Mouse (Mus musculus) forebrain, embryonic 13.5 days (tissue): ENCODE results near the gene Tmed4. TPM values are rescaled to one million over a fixed set of nuclear protein-coding genes. Genes with fewer than 3 reads are reported as not detected.
A peak's percentile ranks its signal among the peaks of the same experiment; 100 is the strongest.

ENCODE experiments used
- ATAC-seq: fragments of 200-750 bp; cut with Nextera tagmentation; 2 replicates; pipeline ENCODE4 v1.8.0; 2017
- H3K27ac ChIP-seq: fragments of 300-500 bp; sonication (generic); 2 replicates; pipeline ENCODE4 v1.5.1; 2015; ENCODE audit warnings: inconsistent platforms, mild to moderate bottlenecking, moderate library complexity
- H3K27me3 ChIP-seq: fragments of 300-500 bp; sonication (generic); 2 replicates; pipeline ENCODE4 v1.6.1; 2015; ENCODE audit warnings: mild to moderate bottlenecking, inconsistent platforms
- H3K36me3 ChIP-seq: fragments of 300-500 bp; sonication (generic); 2 replicates; pipeline ENCODE4 v1.6.1; 2015; ENCODE audit warnings: mild to moderate bottlenecking, inconsistent platforms; ENCODE audit not compliant: poor library complexity, severe bottlenecking
- H3K4me1 ChIP-seq: fragments of 300-500 bp; sonication (generic); 2 replicates; pipeline ENCODE4 v1.6.1; 2015; ENCODE audit warnings: inconsistent platforms
- H3K4me2 ChIP-seq: fragments of 300-500 bp; sonication (generic); 2 replicates; pipeline ENCODE4 v1.6.1; 2015; ENCODE audit warnings: inconsistent platforms, mild to moderate bottlenecking, moderate library complexity
- H3K4me3 ChIP-seq: fragments of 300-500 bp; sonication (generic); 2 replicates; pipeline ENCODE4 v1.5.1; 2015; ENCODE audit warnings: mild to moderate bottlenecking, inconsistent platforms
- H3K9ac ChIP-seq: fragments of 300-500 bp; sonication (generic); 2 replicates; pipeline ENCODE4 v1.6.1; 2015; ENCODE audit warnings: mild to moderate bottlenecking, inconsistent platforms
- H3K9me3 ChIP-seq: fragments of 300-500 bp; sonication (generic); replicated peaks from 2 replicates; pipeline ENCODE4 v1.6.1; 2016; ENCODE audit warnings: inconsistent platforms
- WGBS: fragments of 180-500 bp; shearing (Covaris S2); methylation state at CpG from one replicate; pipeline ENCODE4 v1.1.7; 2015; 5-methylcytosine and 5-hydroxymethylcytosine counted together
- polyA plus RNA-seq: library from polyadenylated mRNA; unstranded; fragments of >200 nt; fragmentation: Nextera tagmentation; extraction: Ambion mirVana; gene quantifications from 2 replicates; pipeline ENCODE4 v1.2.1, GENCODE M21; 2015

The Tmed4 gene
- polyA plus RNA-seq: 154 and 155 TPM in 2 replicates

GRCm38 (mm10) chr11:6274387-6275093 is at the start of gene Tmed4:
Gene Tmed4 (minus strand): TSS chr11:6274870.
- under 1% methylated on average over 39 of the region's 39 CpGs for WGBS
- Histone ChIP-seq H3K27ac (peak within 1 kb of the TSS; percentile 87), H3K27me3 (no peaks in the 10 kb centered on the region), H3K9me3 (no peaks in the 10 kb centered on the region; the same call in 1 of the 2 replicates), H3K4me1 (peaks cover 30% of the 10 kb centered on the region), H3K4me3 (peak within 1 kb of the TSS; percentile 97), H3K9ac (peak within 1 kb of the TSS; percentile 98), H3K4me2 (peak within 1 kb of the TSS; percentile 89), H3K36me3 (peaks cover 34% of the 10 kb centered on the region)
- peak; percentile 98 for ATAC-seq

GRCm38 (mm10) chr11:6323348-6323747 is 48.7 kb upstream of the Tmed4 start:
- H3K9ac ChIP-seq: no peak overlapping the region
- no peaks in the 10 kb centered on the region for H3K9me3 ChIP-seq
- H3K27me3 ChIP-seq: no peaks in the 10 kb centered on the region
- no peak overlapping the region for H3K4me3 ChIP-seq
- H3K27ac ChIP-seq: no peak overlapping the region
- H3K4me2 ChIP-seq: no peak overlapping the region
- ATAC-seq: no peak
- WGBS: 91% methylated on average over 5 of the region's 5 CpGs
- H3K36me3 ChIP-seq: peaks cover 17% of the 10 kb centered on the region
- H3K4me1 ChIP-seq: no peaks in the 10 kb centered on the region

- Histone ChIP-seq H3K4me3 (no peak overlapping the region), H3K36me3 (peaks cover 28% of the 10 kb centered on the region), H3K27ac (no peak overlapping the region), H3K27me3 (no peaks in the 10 kb centered on the region), H3K4me2 (no peak overlapping the region), H3K4me1 (no peaks in the 10 kb centered on the region), H3K9ac (no peak overlapping the region), H3K9me3 (no peaks in the 10 kb centered on the region)
- ATAC-seq: no peak
- WGBS: 94% methylated on average over 2 of the region's 2 CpGs
Measured at GRCm38 (mm10) chr11:6322086-6322485, 47.4 kb upstream of the Tmed4 start.

GRCm38 (mm10) chr11:6319374-6319773 is 44.7 kb upstream of the Tmed4 start:
- no peak overlapping the region for H3K4me2 ChIP-seq
- H3K4me3 ChIP-seq: no peak overlapping the region
- H3K9me3 ChIP-seq: no peaks in the 10 kb centered on the region
- WGBS: 90% methylated on average over 2 of the region's 2 CpGs
- H3K27me3 ChIP-seq: no peaks in the 10 kb centered on the region
- ATAC-seq: no peak
- H3K36me3 ChIP-seq: peaks cover 47% of the 10 kb centered on the region
- no peak overlapping the region for H3K27ac ChIP-seq
- H3K9ac ChIP-seq: no peak overlapping the region
- no peaks in the 10 kb centered on the region for H3K4me1 ChIP-seq

GRCm38 (mm10) chr11:6318559-6318958 is 43.9 kb upstream of the Tmed4 start:
- Histone ChIP-seq H3K27ac (no peak overlapping the region), H3K4me1 (no peaks in the 10 kb centered on the region), H3K36me3 (peaks cover 48% of the 10 kb centered on the region), H3K4me2 (no peak overlapping the region), H3K9me3 (no peaks in the 10 kb centered on the region), H3K27me3 (no peaks in the 10 kb centered on the region), H3K9ac (no peak overlapping the region), H3K4me3 (no peak overlapping the region)
- WGBS: 90% methylated on average over 5 of the region's 5 CpGs
- ATAC-seq: no peak

GRCm38 (mm10) chr11:6316821-6317220 is 42.2 kb upstream of the Tmed4 start:
- H3K4me2 ChIP-seq: no peak overlapping the region
- no peak overlapping the region for H3K4me3 ChIP-seq
- H3K9me3 ChIP-seq: no peaks in the 10 kb centered on the region
- peaks cover 48% of the 10 kb centered on the region for H3K36me3 ChIP-seq
- H3K27me3 ChIP-seq: no peaks in the 10 kb centered on the region
- no peak for ATAC-seq
- 88% methylated on average over 11 of the region's 11 CpGs for WGBS
- no peak overlapping the region for H3K27ac ChIP-seq
- no peak overlapping the region; the same call in 1 of the 2 replicates for H3K9ac ChIP-seq
- no peaks in the 10 kb centered on the region for H3K4me1 ChIP-seq

GRCm38 (mm10) chr11:6313874-6314406 is 39.3 kb upstream of the Tmed4 start:
- H3K4me2 ChIP-seq: no peak overlapping the region
- no peak overlapping the region for H3K27ac ChIP-seq
- no peaks in the 10 kb centered on the region for H3K9me3 ChIP-seq
- peaks cover 60% of the 10 kb centered on the region for H3K36me3 ChIP-seq
- ATAC-seq: no peak
- 91% methylated on average over 7 of the region's 7 CpGs for WGBS
- no peaks in the 10 kb centered on the region for H3K27me3 ChIP-seq
- H3K4me1 ChIP-seq: no peaks in the 10 kb centered on the region
- no peak overlapping the region for H3K4me3 ChIP-seq
- H3K9ac ChIP-seq: no peak overlapping the region

- Histone ChIP-seq H3K36me3 (peaks cover 29% of the 10 kb centered on the region), H3K4me2 (no peak overlapping the region), H3K27ac (no peak overlapping the region), H3K4me1 (no peaks in the 10 kb centered on the region), H3K9ac (no peak overlapping the region), H3K9me3 (no peaks in the 10 kb centered on the region), H3K4me3 (no peak overlapping the region), H3K27me3 (no peaks in the 10 kb centered on the region)
- 87% methylated on average over 4 of the region's 4 CpGs for WGBS
- no peak for ATAC-seq
Measured at GRCm38 (mm10) chr11:6308181-6308580, 33.5 kb upstream of the Tmed4 start.

GRCm38 (mm10) chr11:6305943-6306430 is 31.3 kb upstream of the Tmed4 start:
- H3K4me3 ChIP-seq: no peak overlapping the region
- WGBS: 92% methylated on average over 1 of the region's 1 CpGs
- H3K9me3 ChIP-seq: no peaks in the 10 kb centered on the region
- no peaks in the 10 kb centered on the region for H3K4me1 ChIP-seq
- ATAC-seq: no peak
- no peak overlapping the region for H3K4me2 ChIP-seq
- H3K27ac ChIP-seq: no peak overlapping the region
- peaks cover 41% of the 10 kb centered on the region for H3K36me3 ChIP-seq
- no peak overlapping the region for H3K9ac ChIP-seq
- H3K27me3 ChIP-seq: no peaks in the 10 kb centered on the region

- Histone ChIP-seq H3K36me3 (peaks cover 59% of the 10 kb centered on the region), H3K9ac (no peak overlapping the region)
- no peak for ATAC-seq
Measured at GRCm38 (mm10) chr11:6302793-6303192, 28.1 kb upstream of the Tmed4 start.

GRCm38 (mm10) chr11:6299435-6299834 is 24.8 kb upstream of the Tmed4 start:
- Histone ChIP-seq H3K4me3 (no peak overlapping the region), H3K9ac (no peak overlapping the region), H3K27me3 (no peaks in the 10 kb centered on the region), H3K4me2 (no peak overlapping the region), H3K9me3 (no peaks in the 10 kb centered on the region), H3K27ac (no peak overlapping the region), H3K4me1 (no peaks in the 10 kb centered on the region), H3K36me3 (peaks cover 61% of the 10 kb centered on the region)
- ATAC-seq: no peak
- 83% methylated on average over 2 of the region's 2 CpGs for whole genome bisulfite sequencing

More at GRCm38 (mm10) chr11:6302793-6303192, 28.1 kb upstream of the Tmed4 start:
- Histone ChIP-seq H3K4me3 (no peak overlapping the region), H3K4me1 (no peaks in the 10 kb centered on the region), H3K9me3 (no peaks in the 10 kb centered on the region), H3K27ac (no peak overlapping the region), H3K27me3 (no peaks in the 10 kb centered on the region), H3K4me2 (no peak overlapping the region)
- 75% methylated on average over 2 of the region's 2 CpGs for WGBS

GRCm38 (mm10) chr11:6296077-6296476 is 21.4 kb upstream of the Tmed4 start:
- no peak overlapping the region for H3K4me3 ChIP-seq
- H3K27me3 ChIP-seq: no peaks in the 10 kb centered on the region
- H3K36me3 ChIP-seq: peaks cover 39% of the 10 kb centered on the region
- H3K4me2 ChIP-seq: no peak overlapping the region
- peaks cover 12% of the 10 kb centered on the region for H3K4me1 ChIP-seq
- no peak overlapping the region for H3K9ac ChIP-seq
- no peak for ATAC-seq
- H3K27ac ChIP-seq: no peak overlapping the region
- H3K9me3 ChIP-seq: no peaks in the 10 kb centered on the region
